Mouse (Mus musculus): ENCODE measurements around the gene Mief1.

- TF ChIP-seq POLR2A (IDR thresholded peaks at IDR 0.05; ENCODE audit: insufficient read depth, low read length) (no peak), EP300 (IDR thresholded peaks at IDR 0.05; ENCODE audit: insufficient read depth, low read depth, low read length) (no peak), CTCF (IDR thresholded peaks at IDR 0.05; ENCODE audit: low read depth, low read length) (peak; percentile 82)
Observed at GRCm38 (mm10) chr15:80280646-80281045, 46.8 kb downstream of the Mief1 start.

Data from ES-Bruce4 (cell line).